Mouse (Mus musculus) ovary, postnatal 10 days (tissue): ENCODE measurements around the gene Caskin2.
A peak's percentile ranks its signal among the peaks of the same experiment; 100 is the strongest.

Experiments used
- DNase-seq: peaks from one replicate; pipeline ENCODE4 v3.0.0; 2022; ENCODE audit warnings: low spot score

Caskin2 gene

DNA sequence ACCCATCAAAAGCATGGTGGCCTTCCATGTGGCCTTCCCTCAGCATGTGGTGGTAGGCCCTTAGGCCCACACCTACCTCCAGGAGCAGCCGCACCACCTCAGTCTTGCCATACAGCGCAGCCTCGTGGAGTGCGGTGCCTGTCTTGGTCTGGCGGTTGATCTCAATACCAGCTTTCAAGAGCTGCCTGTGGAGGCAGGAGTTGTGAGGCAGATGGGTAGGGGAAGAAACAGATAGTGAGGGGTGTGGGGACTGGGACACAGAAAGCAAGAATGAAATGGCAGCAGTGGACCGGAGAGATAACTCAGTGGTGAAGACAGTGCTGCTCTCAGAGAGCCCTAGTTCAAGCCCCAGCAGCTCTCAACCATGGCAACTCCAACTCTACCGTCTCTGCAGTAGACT is 8.4 kb downstream of the Caskin2 start:
- DNase-seq = no peak

DNA sequence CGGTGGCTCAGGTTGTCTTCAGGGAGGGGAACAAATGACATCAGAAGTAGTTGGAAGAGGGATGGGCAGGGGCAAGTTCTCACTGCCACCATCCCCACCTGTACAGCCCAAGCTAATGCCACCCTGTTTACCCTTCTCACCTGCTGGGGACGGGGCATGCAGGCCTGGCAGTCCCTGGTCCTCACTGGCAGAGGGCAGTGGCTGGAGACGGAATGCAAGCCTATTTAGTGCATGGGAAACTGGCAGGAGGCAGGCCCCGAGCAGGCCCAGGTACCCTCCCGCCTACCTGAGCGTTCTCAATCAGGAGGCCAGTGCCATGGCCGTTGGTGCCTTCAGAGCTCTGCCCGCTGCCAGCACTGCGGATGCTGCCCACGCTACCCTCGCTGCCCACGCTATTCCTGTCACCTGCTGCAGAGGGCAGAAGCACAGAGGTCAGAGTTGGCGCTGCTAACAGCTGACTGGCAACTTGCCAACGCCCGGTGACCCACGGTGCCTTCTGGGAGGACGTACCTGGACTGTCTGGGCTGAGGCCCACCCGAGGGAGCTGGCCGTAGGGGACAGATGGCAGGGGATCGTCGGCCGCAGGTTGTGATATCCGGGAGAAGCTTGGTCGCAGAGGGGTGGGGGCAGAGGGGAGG is 10.2 kb downstream of the Caskin2 start:
- DNase-seq = no peak

DNA sequence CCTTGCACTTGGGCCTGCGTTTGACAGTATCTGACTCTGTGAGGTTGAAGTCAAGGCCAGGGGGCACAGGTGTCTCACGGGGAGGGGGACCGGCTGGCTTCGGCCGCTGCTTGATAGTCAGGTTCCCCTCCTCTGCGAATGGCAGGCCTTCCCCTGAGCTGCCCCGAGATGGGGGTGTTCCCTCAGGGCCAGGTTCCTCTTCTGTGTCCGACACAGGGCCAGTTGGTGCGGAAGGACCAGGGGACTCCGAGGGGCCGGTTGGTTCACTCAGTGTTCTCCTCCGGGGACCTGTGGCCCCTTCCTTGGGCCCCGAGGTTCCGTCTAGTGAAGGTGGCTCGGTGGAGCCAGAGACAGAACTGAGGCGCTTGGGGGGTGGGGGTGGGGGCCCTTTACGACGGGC is 12.5 kb downstream of the Caskin2 start:
- no peak for DNase-seq

DNA sequence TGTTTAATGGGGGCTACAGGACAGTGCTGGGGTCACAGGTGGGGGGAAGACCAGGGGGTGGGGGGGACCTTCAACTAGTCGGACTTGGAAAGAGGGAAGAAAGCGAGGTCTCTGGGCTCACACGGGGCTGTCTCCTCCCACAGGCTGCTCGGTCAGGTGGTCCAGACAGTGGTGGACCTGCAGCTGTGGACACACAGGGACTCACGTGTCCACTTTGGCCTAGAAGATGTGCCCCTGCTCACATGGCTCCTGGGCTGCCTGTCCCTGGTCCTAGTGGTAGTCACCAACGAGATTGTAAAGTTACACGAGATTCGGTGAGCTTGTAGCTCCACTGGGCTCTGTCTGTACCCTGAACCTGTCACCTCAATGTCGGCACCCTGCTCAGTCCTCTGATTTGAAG is 15.8 kb downstream of the Caskin2 start:
- no peak for DNase-seq

DNA sequence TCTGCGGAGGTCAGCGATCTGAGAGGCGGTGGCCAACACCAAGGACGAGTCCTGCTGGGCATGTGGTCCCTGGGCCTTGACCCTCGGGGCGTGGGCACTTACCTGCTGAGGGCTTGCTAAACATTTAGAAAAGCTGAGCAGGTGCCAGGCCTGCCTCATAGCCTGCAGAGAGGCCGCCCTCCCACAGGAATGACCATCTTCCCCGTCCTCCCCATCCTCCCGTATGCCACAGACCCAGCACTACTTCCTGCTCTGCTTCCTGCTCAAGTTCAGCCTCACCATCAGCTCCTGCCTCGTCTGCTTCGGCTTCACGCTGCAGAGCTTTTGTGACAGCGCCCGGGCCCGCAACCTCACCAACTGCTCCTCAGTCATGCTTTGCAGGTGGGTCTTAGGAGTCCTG is 16.5 kb downstream of the Caskin2 start:
- no peak for DNase-seq

DNA sequence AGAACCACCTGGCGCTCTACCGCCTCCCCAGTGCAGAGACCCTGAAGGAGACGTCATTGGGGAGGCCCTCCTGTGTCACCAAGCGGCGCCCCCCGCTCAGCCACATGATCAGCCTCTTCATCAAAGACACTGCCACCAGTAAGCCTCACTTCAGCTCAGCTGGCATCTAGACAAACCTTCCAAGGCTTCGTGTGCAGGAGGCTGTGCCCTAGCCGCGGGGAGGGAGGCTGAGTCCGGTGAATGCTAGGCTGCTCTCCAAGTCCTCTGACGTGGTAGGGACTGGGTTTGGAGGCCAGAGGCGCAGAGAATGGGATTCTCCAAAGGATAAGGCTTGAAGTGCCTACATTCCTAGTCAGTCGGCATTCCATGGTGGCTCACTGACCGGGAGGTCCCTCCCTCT is 21.1 kb downstream of the Caskin2 start:
- DNase-seq = no peak

DNA sequence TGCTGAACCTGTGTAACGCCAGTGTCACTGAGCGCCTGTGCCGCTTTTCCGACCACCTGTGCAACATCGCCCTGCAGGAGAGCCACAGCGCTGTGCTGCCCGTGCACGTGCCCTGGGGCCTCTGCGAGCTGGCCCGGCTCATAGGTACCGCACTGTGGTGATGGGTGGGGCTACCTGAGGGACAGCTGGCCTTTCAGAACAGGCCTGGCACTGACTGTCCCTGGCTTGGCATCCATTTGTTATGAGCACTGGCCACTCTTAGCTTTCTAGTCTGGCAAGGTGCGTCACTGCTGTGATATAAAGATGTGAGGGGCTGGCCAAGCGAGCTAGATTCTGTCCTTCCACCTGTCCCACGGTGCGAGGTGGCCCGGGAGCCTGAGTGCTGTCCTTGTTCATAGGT is 21.5 kb downstream of the Caskin2 start:
- no peak for DNase-seq

DNA sequence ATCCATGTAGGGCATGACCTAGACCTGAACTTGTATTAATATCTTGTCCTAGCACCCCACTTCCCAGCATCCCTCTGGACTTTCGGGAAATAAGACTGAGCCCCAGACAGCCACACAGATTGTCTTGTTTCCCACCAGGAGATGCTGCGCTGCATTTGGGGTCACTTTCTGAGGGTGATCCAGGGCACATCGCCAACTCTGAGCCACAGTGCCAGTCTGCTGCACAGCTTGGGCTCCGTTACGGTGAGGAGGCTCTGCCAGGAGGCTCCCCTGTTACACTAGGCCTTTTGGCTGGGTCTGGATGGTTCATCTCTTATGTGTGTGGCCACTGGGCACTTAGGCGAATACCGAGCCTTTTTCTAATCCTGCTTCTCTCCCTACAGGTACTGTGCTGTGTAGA is 23.7 kb downstream of the Caskin2 start:
- DNase-seq = no peak

DNA sequence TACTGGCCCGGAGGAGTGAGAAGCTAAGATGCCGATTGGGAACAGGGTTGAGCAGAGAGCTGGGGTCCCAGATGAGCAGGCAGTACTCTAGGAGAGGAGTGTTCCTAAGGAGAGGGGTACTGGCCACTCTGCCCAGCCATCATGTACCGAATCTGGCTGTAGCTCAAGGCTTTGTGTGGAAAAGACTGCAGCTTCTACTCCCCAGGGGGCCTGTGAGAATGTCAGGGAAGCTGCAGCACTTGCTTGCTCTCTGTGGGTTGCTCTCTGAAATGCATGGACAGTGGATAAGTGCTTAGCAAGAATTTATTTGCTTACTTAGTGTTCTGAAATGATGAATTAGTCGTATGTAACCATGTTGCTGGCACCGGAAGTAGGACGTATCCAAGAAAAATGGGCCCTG is 27.0 kb downstream of the Caskin2 start:
- DNase-seq = no peak

DNA sequence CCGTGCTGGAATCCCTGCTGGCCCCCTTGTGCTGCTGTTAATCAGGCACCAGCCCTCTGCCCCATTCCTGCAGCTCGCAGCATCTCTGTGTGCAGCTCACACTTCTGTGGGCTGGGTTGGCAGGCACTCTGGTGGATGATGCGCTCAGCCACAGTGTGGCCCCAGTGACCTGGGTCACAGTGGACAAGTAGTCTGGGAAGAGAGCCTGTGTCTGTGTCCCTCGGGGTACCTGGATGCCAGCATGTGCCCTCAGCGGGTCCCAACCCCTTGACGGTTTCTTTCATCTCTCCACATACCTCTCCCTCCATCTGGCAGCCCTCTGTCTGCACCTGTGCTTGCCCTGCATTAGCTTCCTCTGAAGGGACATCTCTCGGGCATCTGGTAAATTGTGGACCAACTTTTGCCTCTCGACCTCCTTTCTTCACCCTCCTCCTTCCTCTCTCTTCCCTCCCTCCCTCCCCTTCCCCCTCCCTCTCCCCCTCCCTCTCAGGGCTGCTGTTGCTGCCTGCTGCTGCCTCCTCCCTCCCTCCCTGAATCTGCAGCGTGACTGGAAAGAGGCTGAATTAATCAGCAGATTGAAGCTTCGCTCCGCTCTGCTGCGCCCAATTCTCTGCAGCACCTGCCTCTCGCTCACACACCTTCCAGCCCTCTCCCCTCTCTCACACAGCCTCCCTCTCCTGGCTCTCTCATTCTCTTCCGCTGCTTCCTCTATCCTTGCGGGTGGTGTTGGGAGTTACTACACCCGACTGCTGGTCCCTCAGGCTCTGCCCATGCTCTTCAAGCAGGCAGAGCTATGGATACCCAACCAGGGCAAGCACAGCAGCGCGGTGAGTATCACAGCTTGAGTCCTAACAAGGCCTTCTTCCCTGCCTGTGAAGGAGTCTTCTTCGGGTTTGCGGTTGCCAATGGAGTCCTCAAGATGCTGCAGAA is 33.0 kb downstream of the Caskin2 start:
- no peak for DNase-seq

DNA sequence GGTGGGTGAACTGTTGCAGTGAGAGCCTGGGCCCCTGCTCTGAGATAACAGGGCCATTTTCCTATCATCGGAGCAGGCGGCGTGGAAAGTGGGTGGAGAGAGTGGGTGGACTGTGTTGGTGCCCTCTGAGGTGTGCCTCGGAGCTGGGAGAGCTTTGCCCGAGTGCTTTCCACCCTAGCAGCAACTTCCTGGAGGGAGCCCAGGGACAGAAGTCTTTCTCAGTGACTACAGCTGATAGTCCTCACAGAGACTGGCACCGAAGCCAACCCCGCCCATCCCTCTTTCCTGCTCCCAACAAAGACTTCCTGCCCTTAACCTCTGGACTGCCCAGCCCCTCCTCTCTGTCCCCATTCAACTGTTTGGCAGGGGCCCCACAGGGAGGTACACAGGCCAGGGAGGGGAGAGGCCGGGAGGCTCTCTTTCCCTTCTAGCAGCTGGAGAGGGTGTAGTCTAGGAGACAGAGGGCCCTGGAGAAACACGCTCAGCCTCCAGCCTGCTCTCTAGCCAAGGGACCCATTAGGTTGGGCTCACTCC is 34.3 kb downstream of the Caskin2 start:
- peak; percentile 40 for DNase-seq

DNA sequence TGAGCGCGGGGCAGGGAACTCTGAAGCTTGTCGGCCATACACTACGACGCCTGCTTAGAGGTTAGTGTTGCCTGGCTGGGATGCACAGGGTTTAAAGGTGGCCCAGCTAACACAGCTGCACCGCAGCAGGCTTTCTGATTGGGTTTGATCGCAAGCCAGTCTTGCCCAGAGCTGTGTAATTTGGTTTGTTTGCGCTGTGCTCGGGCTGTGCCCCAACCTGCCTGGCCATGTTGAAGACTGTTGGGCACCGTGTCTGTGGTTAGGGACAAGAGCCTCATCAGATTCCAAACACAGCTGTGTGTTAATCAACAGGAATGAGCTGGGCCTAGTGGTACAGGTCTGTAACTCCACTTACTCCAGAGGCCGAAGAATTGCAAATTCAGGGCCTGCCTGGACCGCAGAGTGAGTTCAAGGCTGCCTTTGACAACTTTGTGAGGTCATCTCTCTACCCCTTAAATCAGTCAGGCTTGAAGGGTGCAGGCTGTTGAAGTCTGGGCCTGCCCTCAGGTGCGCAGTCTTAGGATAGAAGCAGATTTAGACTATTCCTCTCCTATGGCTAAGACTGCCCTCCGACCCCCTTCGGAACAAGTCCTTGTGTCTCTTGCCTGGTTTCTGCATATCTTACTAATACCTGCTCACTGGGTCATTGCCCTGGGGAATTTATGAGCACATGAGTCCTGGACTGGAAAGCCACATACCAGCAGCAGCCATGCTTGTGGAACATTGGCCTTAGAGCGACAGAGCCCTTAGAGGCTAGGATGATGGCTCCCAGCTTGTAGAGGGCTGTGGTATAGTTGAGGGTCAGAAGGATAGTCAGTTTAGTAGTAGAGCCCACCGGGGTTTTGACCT is 35.7 kb downstream of the Caskin2 start:
- DNase-seq = no peak

DNA sequence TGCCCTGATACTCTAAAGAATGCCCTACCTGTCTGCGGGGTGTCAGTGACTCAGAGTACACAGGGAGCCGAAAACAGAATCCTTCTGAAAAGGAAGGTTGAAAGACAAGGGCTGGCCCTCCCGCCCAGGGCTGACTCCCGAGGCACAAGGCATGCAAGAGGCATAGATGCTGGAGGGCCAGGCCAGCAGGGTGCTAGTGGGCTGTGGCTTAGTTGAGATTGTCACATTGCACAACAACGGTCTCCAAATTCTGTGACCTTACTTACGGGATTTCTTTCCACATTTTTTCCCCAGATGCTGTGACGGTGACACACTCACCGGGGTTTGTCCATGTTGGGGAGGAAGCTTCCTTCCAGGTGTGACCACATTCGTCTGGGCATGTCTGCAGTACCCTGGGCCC is 36.5 kb downstream of the Caskin2 start:
- DNase-seq = no peak

DNA sequence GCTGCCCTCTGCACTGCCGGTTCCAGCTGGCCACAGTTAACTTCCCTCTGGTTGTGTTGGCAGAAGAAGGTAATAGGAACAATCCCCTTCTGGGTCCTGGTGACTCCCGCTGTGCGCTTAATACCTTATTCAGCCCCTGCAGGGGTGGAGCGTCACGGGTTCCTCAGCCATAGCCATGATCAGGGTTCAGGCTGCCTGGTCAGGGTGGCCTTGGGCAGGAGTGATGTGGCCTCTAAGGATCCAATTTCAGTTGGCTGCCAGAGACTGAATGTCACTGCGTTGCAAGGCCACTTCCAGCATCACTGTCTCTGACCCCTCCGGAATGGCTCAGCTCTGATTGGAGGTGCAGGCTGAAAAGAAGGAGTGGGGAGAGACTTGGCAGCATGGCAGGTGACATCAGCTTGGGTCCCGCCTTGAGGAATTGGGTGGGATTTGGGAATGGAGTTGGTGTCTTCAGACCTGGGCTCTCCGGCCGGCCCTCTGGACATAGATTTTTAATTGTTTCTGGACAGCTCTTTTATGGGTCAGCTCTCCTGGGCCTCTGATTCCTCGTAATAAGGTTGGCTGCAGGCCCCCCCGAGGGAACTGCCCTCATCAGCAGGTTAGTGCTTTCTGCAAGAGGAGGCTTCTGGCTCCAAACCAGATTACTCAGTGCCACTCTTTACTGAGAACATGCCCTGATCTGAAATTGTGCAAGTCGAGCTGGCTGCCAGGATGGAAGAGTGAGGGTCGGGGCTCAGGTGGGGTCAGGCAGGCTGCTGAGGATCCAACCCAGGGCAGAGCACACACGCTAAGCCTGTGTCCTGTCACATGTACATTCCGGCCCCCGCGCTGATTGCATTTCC is 37.4 kb downstream of the Caskin2 start:
- DNase-seq = peak; percentile 28

DNA sequence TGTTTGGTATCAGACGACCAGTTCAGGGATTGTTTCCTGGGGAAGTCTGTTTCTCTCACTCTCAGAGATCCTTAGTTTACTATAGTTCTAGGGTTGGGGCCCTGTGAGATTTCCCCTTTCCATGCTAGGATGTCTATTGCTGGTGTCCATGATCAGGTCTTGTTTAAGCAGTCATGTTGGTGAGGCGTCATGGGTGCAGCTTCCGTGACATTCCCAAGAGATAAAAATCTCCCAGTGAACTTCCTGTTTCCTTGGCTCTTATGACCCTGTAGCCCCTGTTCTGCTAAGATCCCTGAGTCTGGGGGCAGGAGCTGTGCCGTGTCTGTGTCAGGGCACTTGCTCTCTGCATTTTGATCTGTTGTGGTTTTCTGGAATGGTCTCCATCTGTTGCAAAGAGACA is 38.8 kb downstream of the Caskin2 start:
- DNase-seq = no peak

DNA sequence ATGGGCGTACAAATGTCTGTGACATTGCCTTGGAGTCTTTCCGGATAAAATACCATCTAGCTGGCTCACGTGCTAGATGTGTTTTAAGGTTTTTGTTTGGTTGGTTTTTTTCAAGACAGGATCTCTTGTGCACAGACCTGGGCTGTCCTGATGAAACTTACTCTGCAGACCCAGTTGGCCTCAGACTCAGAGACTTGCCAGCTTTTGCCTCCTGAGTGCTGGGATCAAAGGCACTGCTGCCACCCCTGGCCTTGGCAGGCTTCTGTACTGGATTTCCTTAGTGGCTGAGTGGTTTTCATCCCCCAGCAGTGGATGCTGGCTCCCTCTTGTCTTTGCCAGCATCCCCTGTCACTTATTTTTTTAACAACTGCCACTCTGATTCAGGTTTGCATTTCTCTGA is 44.5 kb downstream of the Caskin2 start:
- DNase-seq = no peak

DNA sequence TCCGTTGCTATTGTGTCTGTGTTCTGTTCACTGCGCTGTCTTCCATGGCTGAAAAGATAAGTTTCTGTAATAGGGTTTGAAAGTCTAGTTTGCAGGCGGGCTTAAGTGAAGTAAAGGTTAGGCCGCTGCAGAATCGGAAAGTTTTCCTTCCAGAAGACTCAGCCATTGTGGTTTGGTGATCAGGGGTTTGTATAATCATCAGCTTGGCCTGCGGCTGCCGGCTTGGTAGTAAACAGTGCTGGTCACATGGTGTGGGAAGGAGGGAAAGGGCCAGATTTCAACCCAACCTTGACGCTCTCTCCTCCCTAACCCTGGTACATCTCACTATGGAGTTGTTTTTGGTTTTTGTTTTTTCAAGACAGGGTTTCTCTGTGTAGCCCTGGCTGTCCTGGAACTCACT is 46.5 kb downstream of the Caskin2 start:
- DNase-seq = no peak

DNA sequence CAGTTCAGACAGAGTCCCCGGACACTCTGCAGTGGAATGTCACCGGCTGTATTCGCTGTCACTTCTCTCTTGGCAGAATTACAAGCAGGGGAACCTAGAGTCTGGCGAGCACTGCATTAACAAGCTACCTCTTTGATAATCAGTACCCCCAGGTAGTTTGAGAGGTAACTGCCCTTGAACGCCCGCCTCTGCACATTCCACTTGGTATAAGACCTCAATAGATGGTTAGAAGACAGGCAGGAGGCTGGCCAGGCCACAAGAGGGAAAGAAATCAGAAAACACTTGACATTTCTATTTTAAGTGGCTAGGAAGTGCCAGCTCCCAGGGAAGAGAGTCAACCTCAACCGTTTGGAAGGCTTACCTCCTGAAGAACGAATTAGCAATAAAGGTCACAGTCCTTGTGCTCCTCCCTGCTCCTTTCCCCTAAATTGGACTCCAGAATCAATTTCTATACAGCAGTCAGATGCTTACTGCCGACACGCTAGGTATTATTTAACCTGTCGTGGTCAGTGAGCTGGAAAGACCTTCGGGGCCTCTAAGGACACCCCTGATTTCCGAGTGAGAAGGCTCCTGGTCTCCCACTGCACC is 47.0 kb downstream of the Caskin2 start:
- no peak for DNase-seq

DNA sequence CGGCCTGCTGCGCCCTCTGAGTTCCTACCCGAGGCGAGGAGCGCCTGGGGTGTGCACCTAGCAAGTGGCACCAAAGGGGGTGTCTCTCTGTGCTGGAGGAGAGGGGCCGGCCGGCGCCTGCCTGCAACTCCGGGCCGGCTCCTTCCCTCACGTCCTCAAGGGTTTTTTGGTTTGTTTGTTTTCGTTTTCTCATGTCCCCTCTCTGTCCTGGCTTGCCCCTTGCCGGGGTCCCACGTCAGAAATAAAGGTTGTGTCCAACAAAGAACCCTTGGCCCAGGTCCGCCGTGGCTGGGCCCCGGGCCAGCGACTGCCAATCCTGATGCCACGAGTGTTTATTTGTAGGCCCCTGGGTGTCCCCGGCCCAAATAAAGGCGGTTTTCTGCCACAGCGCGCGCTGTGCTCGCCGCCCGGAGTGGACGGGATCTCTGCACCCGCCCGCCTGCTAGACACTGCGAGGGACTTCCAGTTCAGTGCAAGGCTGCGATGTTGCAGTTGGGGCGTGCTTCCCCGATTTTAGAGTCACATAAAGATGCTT is 47.8 kb downstream of the Caskin2 start:
- no peak for DNase-seq

DNA sequence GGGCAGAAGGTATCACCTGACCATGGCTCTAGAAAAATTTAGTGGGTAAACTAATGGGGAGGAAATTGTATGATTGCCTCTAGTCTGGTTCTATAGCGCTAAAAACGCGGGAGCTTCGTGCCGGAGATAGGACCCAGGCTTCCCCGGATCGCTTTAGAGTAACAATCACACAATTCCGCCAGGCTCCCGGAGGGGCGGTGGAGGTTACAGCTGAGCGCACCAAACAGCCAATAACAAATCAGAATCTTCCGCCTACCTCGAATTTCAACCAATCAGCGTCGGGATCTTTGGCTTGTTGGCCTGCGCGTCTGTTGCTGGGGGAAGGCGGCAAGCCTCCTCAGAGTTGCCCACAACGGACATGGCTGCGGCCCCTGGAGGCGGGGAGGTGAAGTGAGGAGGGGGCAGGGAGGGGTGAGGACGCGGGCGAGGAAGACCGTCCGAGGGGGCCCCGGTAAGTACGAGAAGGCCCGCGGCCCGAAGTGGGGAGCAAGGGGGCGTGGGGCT is 48.3 kb downstream of the Caskin2 start, which contains the start of gene Tmem94:
TSS of gene Tmem94 (plus strand) at position 331 of the 504 bp plus-strand sequence.
- DNase-seq = peak; percentile 96

DNA sequence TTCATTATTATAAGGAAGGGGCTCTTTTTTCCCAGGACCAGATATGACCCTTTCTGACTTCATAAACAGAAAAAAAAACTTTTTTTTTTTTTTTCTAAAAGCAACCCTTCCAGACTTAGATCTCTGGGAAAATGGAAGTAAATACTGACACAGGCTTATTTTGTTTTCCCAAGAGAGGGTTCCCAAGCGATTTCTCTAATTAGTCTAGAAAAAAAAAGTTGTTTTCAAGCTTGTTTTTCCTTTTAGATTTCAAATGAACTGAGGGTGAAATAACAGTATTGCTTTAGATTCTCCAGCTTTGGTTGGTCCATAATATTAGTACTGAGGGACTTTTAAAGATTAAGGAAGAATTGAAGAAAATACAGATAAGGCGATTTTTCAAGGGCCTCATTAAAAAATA is 48.7 kb downstream of the Caskin2 start:
- no peak for DNase-seq
